Mouse (Mus musculus): ENCODE results near the gene Ube2j1.

The Ube2j1 gene

DNA sequence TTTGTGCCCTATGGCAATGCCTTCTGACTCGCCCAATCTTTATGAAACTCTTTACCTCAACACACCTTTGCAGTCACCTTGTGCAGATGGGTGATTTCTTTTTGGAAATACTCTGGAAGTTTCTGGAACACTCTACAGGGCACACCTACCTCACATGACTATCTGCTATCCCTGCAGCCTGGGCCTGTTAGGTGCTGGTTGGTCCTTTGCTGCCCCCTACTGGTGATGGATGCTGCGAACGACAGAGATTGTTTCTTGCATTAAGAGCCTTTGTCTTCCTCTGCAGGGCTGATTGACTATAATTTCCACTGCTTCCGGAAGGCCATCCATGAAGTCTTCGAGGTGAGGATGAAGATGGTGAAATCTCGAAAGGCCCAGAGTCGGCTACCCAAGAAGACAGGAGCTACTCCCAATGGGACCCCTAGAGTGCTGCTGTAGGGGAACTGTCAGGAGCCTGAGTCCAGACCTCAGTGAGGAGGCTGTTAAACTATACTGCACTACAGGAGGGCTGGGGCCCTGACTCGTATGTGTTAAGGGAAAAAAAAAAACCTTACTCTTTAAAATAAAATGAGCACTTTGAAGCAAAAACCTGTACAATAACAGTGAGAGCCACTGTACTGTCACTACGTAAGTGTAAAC, 12.7 kb upstream of the Ube2j1 start:
- peak; percentile 91 for DNase-seq

DNA sequence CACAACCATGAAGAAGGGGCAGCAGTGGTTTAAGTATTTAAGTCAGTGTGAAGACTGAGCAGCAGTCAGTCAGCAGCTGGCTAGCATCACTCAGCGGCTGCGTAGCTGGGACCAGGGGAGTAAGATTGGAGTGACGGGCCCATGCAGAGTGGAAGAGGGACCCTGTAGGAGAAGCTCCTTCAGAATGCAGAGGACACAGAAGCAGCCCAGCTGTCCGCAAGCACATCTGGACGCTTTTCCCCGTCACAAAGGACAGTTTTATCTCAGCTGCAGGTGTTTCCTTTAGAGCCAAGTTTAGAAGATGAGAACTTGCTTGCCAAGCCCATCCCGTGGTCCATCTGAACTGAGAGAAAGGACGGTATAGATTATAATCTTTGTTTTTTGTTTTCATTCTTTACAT, 6.8 kb upstream of the Ube2j1 start:
- no peak for DNase-seq

DNA sequence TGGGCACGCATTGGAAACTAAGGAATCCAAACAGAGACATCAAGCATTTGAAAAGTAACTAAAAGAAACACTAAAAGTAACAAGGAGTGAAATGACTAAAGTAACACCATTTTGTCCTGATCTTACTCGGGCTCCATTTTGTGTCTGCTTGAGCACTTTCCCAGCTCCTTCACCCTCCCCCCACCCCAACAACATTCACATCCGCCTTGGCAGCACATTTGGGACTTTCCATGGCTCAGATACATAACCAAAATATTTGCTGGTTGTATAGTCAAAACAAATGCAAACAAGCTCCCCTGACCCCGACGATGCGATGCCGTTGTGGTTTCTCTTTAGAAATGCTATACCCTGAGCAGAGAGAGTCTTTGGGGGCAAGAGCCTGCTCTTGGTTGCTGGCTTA, 2.1 kb upstream of the Ube2j1 start:
- no peak for DNase-seq

DNA sequence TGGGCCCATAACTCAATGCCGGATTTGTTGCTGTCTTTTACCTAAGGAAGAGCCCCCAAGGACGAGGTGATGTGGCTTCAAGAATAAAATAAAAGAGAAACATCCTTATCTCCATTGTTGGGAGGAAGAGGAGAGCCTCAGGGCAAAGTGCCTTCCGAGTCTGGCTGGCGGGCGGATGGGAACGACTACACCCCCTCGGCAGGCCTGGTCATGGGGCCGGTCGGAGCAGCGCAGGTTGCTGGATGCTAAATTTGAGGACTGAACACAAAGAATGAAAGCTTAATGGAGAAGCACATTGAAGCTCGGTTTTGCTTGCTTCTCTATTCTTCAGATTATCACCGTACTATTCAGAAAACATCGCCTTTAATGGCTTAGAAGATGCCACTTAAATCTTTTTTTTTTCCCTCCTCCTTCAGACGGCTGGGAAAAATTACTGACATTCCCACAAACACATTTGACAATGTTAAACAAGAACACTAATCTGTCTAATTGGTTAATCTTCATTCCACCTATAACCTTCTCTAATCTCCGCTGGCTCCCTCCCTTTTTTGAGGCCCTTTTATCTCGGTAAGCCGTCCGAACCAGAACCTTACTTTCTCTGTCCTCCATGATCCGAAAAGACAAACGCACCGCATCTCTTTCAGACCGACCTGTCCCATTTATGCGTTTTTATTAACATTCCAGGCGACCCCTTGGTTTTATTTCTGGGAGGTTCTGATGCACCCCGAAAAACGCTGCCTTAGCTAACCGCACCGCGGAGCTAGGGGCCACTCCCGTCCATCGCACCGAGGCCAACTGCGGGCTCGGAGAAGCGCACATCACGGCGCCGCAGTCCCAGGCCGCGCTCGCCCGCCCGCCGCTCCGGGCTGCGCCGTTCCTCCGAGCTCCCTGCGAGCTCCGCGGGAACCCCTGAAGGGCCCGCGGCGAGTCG, 687 bp upstream of the Ube2j1 start:
- peak; percentile 71 for DNase-seq

DNA sequence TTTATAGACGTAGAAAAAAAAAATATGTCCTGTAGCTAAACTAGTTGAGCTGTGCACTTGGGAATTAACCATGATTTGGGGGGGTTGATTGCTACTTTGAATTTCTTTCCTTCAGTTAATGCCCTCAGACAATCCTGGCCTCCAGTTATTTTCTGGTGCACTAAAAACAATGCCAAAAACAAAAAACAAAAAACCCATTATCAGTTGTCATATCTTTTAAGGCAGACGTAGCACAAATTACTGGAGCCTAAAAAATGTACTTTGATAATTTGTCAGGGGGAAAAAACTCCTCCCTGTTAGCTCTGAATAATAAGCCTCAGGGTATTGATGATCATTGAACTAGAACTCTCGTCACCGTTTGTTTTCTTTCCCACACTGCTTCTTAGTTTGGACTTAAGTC, 829 bp downstream of the Ube2j1 start:
- DNase-seq: peak; percentile 45

GRCm38 (mm10) chr4:33033515-33033914, 2.3 kb downstream of the Ube2j1 start:
- DNase-seq: no peak

GRCm38 (mm10) chr4:33039826-33040225, 8.6 kb downstream of the Ube2j1 start:
- DNase-seq: no peak

- no peak for DNase-seq
Observed at GRCm38 (mm10) chr4:33049601-33050000, 18.4 kb downstream of the Ube2j1 start.

- DNase-seq: no peak
Observed at GRCm38 (mm10) chr4:33052055-33052454, 20.8 kb downstream of the Ube2j1 start.

- peak; percentile 58 for DNase-seq
Observed at GRCm38 (mm10) chr4:33052650-33053049, 21.4 kb downstream of the Ube2j1 start.

GRCm38 (mm10) chr4:33054426-33054825, 23.2 kb downstream of the Ube2j1 start:
- no peak for DNase-seq

GRCm38 (mm10) chr4:33056317-33056716, 25.1 kb downstream of the Ube2j1 start:
- no peak for DNase-seq

- no peak for DNase-seq
Observed at GRCm38 (mm10) chr4:33057890-33058687, 26.9 kb downstream of the Ube2j1 start.

GRCm38 (mm10) chr4:33061158-33061557, 29.9 kb downstream of the Ube2j1 start:
- DNase-seq: no peak

GRCm38 (mm10) chr4:33062981-33063380, 31.8 kb downstream of the Ube2j1 start, which contains the start of gene Gabrr2:
TSS of gene Gabrr2 (plus strand) at chr4:33062999.
- no peak for DNase-seq

GRCm38 (mm10) chr4:33064986-33065385, 33.8 kb downstream of the Ube2j1 start:
- no peak for DNase-seq

DNA sequence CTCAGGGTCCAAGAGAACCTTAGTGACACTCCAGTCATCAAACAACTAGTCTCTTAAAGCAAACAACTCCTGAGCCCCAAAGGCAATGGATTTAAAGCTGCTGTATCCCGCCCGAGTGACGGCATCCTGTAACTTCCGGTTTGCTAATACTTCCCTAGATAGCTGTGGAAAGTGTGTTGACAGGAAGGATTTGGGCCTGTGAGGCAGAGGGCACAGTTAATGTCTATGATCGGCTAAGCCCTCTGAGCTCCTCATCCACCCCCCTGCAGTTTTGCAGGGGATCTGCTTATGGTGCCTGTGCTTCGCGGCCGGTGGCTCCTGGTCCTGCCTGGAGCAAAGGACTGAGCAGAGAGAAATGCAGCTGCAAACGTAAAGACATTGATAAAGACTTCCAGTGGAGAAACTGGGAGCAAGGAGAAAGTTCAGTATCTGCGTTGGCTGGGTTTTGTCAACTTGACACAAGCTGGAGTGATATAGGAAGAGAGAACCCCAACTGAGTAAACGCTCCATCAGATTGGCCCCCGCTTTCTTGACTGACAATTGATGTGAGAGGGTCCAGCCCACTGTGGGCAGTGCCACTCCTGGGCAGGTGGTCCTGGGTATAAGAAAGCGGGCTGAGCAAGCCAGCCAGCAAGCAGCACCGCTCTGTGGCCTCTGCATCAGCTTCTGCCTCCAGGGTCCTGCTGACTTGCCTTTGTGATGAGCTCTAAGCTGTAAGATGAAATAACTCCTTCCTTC, 35.2 kb downstream of the Ube2j1 start:
- DNase-seq: peak; percentile 36

GRCm38 (mm10) chr4:33067331-33067730, 36.1 kb downstream of the Ube2j1 start:
- DNase-seq: no peak

- DNase-seq: no peak
Observed at GRCm38 (mm10) chr4:33067826-33068225, 36.6 kb downstream of the Ube2j1 start.

GRCm38 (mm10) chr4:33068894-33069293, 37.7 kb downstream of the Ube2j1 start:
- DNase-seq: no peak

- no peak for DNase-seq
Observed at GRCm38 (mm10) chr4:33070326-33070725, 39.1 kb downstream of the Ube2j1 start.

DNA sequence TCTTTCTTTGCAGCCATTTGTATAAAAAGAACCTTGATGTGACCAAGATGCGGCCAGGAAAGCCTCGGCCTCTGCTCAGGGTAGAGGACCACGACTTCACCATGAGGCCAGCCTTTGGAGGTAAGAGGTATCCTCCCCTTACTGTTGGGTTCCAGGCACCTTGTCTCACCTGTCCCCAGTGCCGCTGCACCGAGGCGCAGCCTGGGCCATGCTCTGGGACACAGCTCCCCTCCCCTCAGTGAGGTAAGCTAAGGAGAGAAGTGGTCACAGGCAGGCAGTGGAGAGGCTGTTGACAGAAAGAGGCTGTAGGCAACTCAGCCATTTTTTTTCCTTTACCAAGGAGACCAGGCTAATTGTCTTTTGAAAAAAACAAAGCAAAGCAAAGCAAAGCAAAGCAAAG, 40.1 kb downstream of the Ube2j1 start:
- no peak for DNase-seq
